Mouse (Mus musculus) MEL (cell line): Measurements from ENCODE around the gene Mfap2. TPM values are rescaled to one million over a fixed set of nuclear protein-coding genes. Genes with fewer than 3 reads are reported as not detected.

Source experiments
- DNase-seq: peaks from one replicate; pipeline ENCODE4 v3.0.0; 2011; ENCODE audit warnings: low read depth, low spot score
- H3K27ac ChIP-seq: 2 replicates; pipeline ENCODE4 v1.5.1; 2012; ENCODE audit warnings: low read depth, mild to moderate bottlenecking, control low read depth, low read length, moderate library complexity; ENCODE audit not compliant: control insufficient read depth
- H3K27me3 ChIP-seq, 2 experiments: fragments of 150-350 bp in 1 of 2; sonication (generic) in 1 of 2; 2 replicates each; pipeline ENCODE4 v1.6.1; 2012; ENCODE audit warnings: low read length in 2 of 2, mild to moderate bottlenecking in 2 of 2, improper control_type of control experiment in 1 of 2, moderate library complexity in 1 of 2; ENCODE audit not compliant: insufficient read depth in 2 of 2, control insufficient read depth in 1 of 2
- H3K36me3 ChIP-seq, 2 experiments: 2 replicates each; pipeline ENCODE4 v1.6.1; 2012 to 2014; ENCODE audit warnings: low read length in 2 of 2, improper control_type of control experiment in 1 of 2, inconsistent platforms in 1 of 2, mild to moderate bottlenecking in 1 of 2; ENCODE audit not compliant: insufficient read depth in 2 of 2, control insufficient read depth in 1 of 2
- H3K4me1 ChIP-seq, 2 experiments: fragments of 150-350 bp in 1 of 2; sonication (generic) in 1 of 2; 2 replicates each; pipeline ENCODE4 v1.6.1; 2012; ENCODE audit warnings: low read length in 2 of 2, improper control_type of control experiment in 1 of 2, mild to moderate bottlenecking in 1 of 2; ENCODE audit not compliant: insufficient read depth in 2 of 2, control insufficient read depth in 1 of 2
- H3K4me3 ChIP-seq, 2 experiments: fragments of 150-350 bp in 1 of 2; sonication (generic) in 1 of 2; 2 replicates each; pipeline ENCODE4 v1.5.1; 2012; ENCODE audit warnings: low read depth in 2 of 2, low read length in 2 of 2, mild to moderate bottlenecking in 2 of 2, moderate library complexity in 2 of 2, control low read depth in 1 of 2, improper control_type of control experiment in 1 of 2; ENCODE audit not compliant: control insufficient read depth in 1 of 2, insufficient read depth in 1 of 2
- H3K79me2 ChIP-seq: 2 replicates; pipeline ENCODE4 v1.6.1; 2012; ENCODE audit warnings: mild to moderate bottlenecking, low read length, moderate library complexity; ENCODE audit not compliant: control insufficient read depth, poor library complexity, insufficient read depth
- H3K9ac ChIP-seq: 2 replicates; pipeline ENCODE4 v1.6.1; 2012; ENCODE audit warnings: low read depth, mild to moderate bottlenecking, control low read depth, low read length, moderate library complexity; ENCODE audit not compliant: control insufficient read depth, poor library complexity, severe bottlenecking
- H3K9me3 ChIP-seq: fragments of 150-350 bp; sonication (generic); replicated peaks from 2 replicates; pipeline ENCODE4 v1.6.1; 2012; ENCODE audit warnings: mild to moderate bottlenecking, low read length, improper control_type of control experiment, moderate library complexity; ENCODE audit not compliant: insufficient read depth
- BHLHE40 ChIP-seq: IDR thresholded peaks from 2 replicates; pipeline ENCODE4 v1.6.1; 2012; ENCODE audit warnings: low read depth, mild to moderate bottlenecking, inconsistent platforms, low read length, improper control_type of control experiment, borderline replicate concordance
- CHD2 ChIP-seq: IDR thresholded peaks from 2 replicates; pipeline ENCODE4 v1.6.1; 2011; ENCODE audit warnings: low read length, improper control_type of control experiment
- CTCF ChIP-seq, 3 experiments: IDR thresholded peaks in 2 of 3; conservative IDR thresholded peaks in 1 of 3; 2 replicates each; pipeline ENCODE4 v1.5.1; 2011 to 2012; ENCODE audit warnings: low read length in 3 of 3, low read depth in 2 of 3, mild to moderate bottlenecking in 2 of 3, improper control_type of control experiment in 1 of 3, inconsistent platforms in 1 of 3, mixed read lengths in 1 of 3, moderate library complexity in 1 of 3; ENCODE audit not compliant: control insufficient read depth in 1 of 3, insufficient read depth in 1 of 3, poor library complexity in 1 of 3, severe bottlenecking in 1 of 3
- ELF1 ChIP-seq: IDR thresholded peaks from 2 replicates; pipeline ENCODE4 v1.6.1; 2014; ENCODE audit warnings: low read depth, mild to moderate bottlenecking, inconsistent platforms, low read length, improper control_type of control experiment, moderate library complexity
- ETS1 ChIP-seq: IDR thresholded peaks from 2 replicates; pipeline ENCODE4 v1.6.1; 2012; ENCODE audit warnings: low read depth, mild to moderate bottlenecking, inconsistent platforms, low read length, improper control_type of control experiment, moderate library complexity
- GABPA ChIP-seq: IDR thresholded peaks from 2 replicates; pipeline ENCODE4 v1.6.1; 2012; ENCODE audit warnings: low read depth, mild to moderate bottlenecking, inconsistent platforms, low read length, improper control_type of control experiment, moderate library complexity
- GATA1 ChIP-seq: IDR thresholded peaks from 2 replicates; pipeline ENCODE4 v1.6.1; 2011; ENCODE audit warnings: low read depth, low read length, improper control_type of control experiment
- JUND ChIP-seq: IDR thresholded peaks from 2 replicates; pipeline ENCODE4 v1.6.1; 2011; ENCODE audit warnings: low read depth, mild to moderate bottlenecking, improper control_type of control experiment, low read length
- MAX ChIP-seq: IDR thresholded peaks from 2 replicates; pipeline ENCODE4 v1.6.1; 2011; ENCODE audit warnings: low read length, improper control_type of control experiment
- MAZ ChIP-seq: IDR thresholded peaks from 2 replicates; pipeline ENCODE4 v1.6.1; 2012; ENCODE audit warnings: low read depth, mild to moderate bottlenecking, inconsistent platforms, low read length, improper control_type of control experiment
- MYB ChIP-seq: IDR thresholded peaks from 2 replicates; pipeline ENCODE4 v1.6.1; 2011; ENCODE audit warnings: mild to moderate bottlenecking, low read depth, low read length, improper control_type of control experiment
- NELFE ChIP-seq: IDR thresholded peaks from 2 replicates; pipeline ENCODE4 v1.6.1; 2011; ENCODE audit warnings: low read depth, low read length, improper control_type of control experiment
- NRF1 ChIP-seq: IDR thresholded peaks from 2 replicates; pipeline ENCODE4 v1.6.1; 2014; ENCODE audit warnings: low read depth, mild to moderate bottlenecking, inconsistent platforms, low read length, improper control_type of control experiment, moderate library complexity; ENCODE audit not compliant: poor library complexity, insufficient read depth, severe bottlenecking
- POLR2A ChIP-seq, 2 experiments: IDR thresholded peaks; 2 replicates each; pipeline ENCODE4 v1.6.1; 2011 to 2012; ENCODE audit warnings: low read length in 2 of 2, mild to moderate bottlenecking in 2 of 2, control low read depth in 1 of 2, improper control_type of control experiment in 1 of 2, low read depth in 1 of 2, moderate library complexity in 1 of 2; ENCODE audit not compliant: control insufficient read depth in 1 of 2, insufficient read depth in 1 of 2, poor library complexity in 1 of 2
- POLR2AphosphoS2 ChIP-seq: IDR thresholded peaks from 2 replicates; pipeline ENCODE4 v1.6.1; 2011; ENCODE audit warnings: low read length, improper control_type of control experiment
- POLR2AphosphoS5 ChIP-seq: IDR thresholded peaks from 2 replicates; pipeline ENCODE4 v1.6.1; 2012; ENCODE audit warnings: low read depth, borderline replicate concordance, mild to moderate bottlenecking, inconsistent platforms, low read length, moderate library complexity, mixed read lengths
- RAD21 ChIP-seq: IDR thresholded peaks from 2 replicates; pipeline ENCODE4 v1.6.1; 2011; ENCODE audit warnings: mild to moderate bottlenecking, low read depth, low read length, improper control_type of control experiment
- RCOR1 ChIP-seq: IDR thresholded peaks from 2 replicates; pipeline ENCODE4 v1.6.1; 2012; ENCODE audit warnings: low read depth, mild to moderate bottlenecking, inconsistent platforms, low read length, improper control_type of control experiment
- SIN3A ChIP-seq: IDR thresholded peaks from 2 replicates; pipeline ENCODE4 v1.6.1; 2012; ENCODE audit warnings: low read length, improper control_type of control experiment, inconsistent platforms
- SMC3 ChIP-seq: IDR thresholded peaks from 2 replicates; pipeline ENCODE4 v1.6.1; 2011; ENCODE audit warnings: low read depth, low read length, improper control_type of control experiment
- TAL1 ChIP-seq: IDR thresholded peaks from 2 replicates; pipeline ENCODE4 v1.6.1; 2012; ENCODE audit warnings: mild to moderate bottlenecking, inconsistent platforms, low read length, moderate library complexity, mixed read lengths
- TBP ChIP-seq: IDR thresholded peaks from 2 replicates; pipeline ENCODE4 v1.8.0; 2011; ENCODE audit warnings: low read depth, low read length, improper control_type of control experiment
- UBTF ChIP-seq: IDR thresholded peaks from 2 replicates; pipeline ENCODE4 v1.6.1; 2012; ENCODE audit warnings: low read depth, mild to moderate bottlenecking, inconsistent platforms, low read length, improper control_type of control experiment, moderate library complexity, borderline replicate concordance; ENCODE audit not compliant: insufficient read depth
- USF2 ChIP-seq, 2 experiments: IDR thresholded peaks; 2 replicates each; pipeline ENCODE4 v1.6.1; 2011 to 2012; ENCODE audit warnings: improper control_type of control experiment in 2 of 2, low read length in 2 of 2, borderline replicate concordance in 1 of 2, inconsistent platforms in 1 of 2, low read depth in 1 of 2, mild to moderate bottlenecking in 1 of 2; ENCODE audit not compliant: insufficient read depth in 1 of 2
- ZNF384 ChIP-seq: IDR thresholded peaks from 2 replicates; pipeline ENCODE4 v1.6.1; 2012; ENCODE audit warnings: low read depth, mild to moderate bottlenecking, inconsistent platforms, low read length, improper control_type of control experiment
- polyA plus RNA-seq, 2 experiments: library from polyadenylated mRNA; stranded (reverse) in 1 of 2; unstranded in 1 of 2; fragments of >175 nt in 1 of 2; fragments of >200 nt in 1 of 2; gene quantifications; 2 replicates each; pipeline versions ENCODE4 v1.2.1 to v1.2.4; 2012; ENCODE audit warnings: low replicate concordance in 2 of 2, low read depth in 1 of 2; ENCODE audit not compliant: insufficient read length in 2 of 2, insufficient read depth in 1 of 2, missing spikeins in 1 of 2
- total RNA-seq: library from RNA; depleted of rRNA; stranded (reverse); fragments of 300-350 nt; gene quantifications from 2 replicates; pipeline ENCODE4 v1.2.3, GENCODE M21; 2012

Mfap2 gene
- total and polyA plus RNA-seq, 3 experiments: not detected

DNA sequence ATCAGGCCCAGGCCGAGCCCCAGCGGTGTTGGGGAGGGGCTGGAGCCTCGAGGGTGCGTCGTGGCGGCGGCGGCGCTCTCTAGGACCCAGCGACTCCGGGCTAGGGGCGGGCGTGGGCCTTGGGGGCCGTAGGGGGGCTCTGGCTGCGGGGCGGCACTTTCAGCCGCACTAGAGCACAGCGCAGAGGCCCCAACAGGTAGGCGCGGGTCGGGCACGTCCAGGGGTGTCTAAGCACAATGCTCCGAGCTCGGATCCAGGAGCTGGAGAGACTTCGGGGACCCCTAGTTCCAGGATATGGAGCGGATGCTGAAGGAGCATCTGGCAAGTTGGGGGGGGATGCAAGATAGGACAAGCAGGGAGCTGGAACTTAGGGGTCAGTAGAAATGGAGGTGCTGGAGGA is 308 bp downstream of the Mfap2 start:
- no peaks in the 10 kb centered on the region for H3K36me3 ChIP-seq
- no peak for TF ChIP-seq BHLHE40
- TF ChIP-seq CHD2: no peak
- TF ChIP-seq MAZ: no peak
- no peak for TF ChIP-seq POLR2AphosphoS5
- no peak for TF ChIP-seq ELF1
- no peak for TF ChIP-seq CTCF (IDR thresholded peaks at IDR 0.05 in 2 of 3, conservative IDR thresholded peaks at IDR 0.05 in 1 of 3; ENCODE audit: control insufficient read depth in 1 of 3, insufficient read depth in 1 of 3, low read depth in 2 of 3, low read length in 3 of 3, poor library complexity in 1 of 3, severe bottlenecking in 1 of 3)
- TF ChIP-seq GABPA: no peak
- TF ChIP-seq MAX: no peak
- no peak for TF ChIP-seq RAD21
- TF ChIP-seq POLR2A (IDR thresholded peaks at IDR 0.05; ENCODE audit: control insufficient read depth in 1 of 2, insufficient read depth in 1 of 2, low read depth in 1 of 2, low read length in 2 of 2, poor library complexity in 1 of 2): no peak
- TF ChIP-seq UBTF: no peak
- TF ChIP-seq ETS1: no peak
- TF ChIP-seq GATA1: no peak
- no peak for TF ChIP-seq MYB
- TF ChIP-seq RCOR1: no peak
- TF ChIP-seq, all 39 proteins: peak for 0
- Histone ChIP-seq H3K4me3 (no peak overlapping the region), H3K9ac (no peak overlapping the region), H3K4me1 (peaks cover 0 to 8% of the 10 kb centered on the region in 2 experiments; a peak in 1 of 4 replicates), H3K9me3 (no peaks in the 10 kb centered on the region), H3K27me3 (no peaks in the 10 kb centered on the region), H3K79me2 (no peaks in the 10 kb centered on the region), H3K27ac (no peak overlapping the region)
- DNase-seq: no peak

DNA sequence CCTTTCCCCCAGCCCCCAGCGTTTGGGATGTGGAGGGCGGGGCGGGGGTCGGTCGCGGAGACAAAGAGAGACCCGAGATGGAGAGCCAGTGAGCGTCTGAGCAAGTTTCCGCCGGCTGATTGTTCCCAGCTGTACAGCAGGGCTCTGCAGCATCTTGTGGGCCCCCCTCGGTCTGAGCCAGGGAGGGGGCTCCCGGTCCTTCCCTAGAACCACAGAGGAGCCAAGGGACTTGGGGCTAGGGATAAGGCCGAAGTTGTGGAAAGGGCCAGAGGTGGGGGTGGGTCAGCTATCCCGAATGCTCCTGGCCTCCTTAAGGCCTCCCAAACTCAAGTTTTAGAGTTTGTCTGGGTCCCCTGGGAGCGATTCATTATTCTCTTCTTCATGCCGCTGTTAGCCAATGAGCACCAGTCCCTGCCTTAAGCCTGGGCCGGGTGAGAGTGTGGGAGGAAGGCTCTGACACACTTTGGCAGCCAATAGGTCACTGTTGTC is 767 bp downstream of the Mfap2 start:
- H3K36me3 ChIP-seq: no peaks in the 10 kb centered on the region
- no peaks in the 10 kb centered on the region for H3K9me3 ChIP-seq
- H3K9ac ChIP-seq: no peak overlapping the region
- H3K27ac ChIP-seq: no peak overlapping the region
- peaks cover 0 to 8% of the 10 kb centered on the region in 2 experiments; a peak in 1 of 4 replicates for H3K4me1 ChIP-seq
- no peak overlapping the region for H3K4me3 ChIP-seq
- no peak for DNase-seq
- no peaks in the 10 kb centered on the region for H3K79me2 ChIP-seq
- no peaks in the 10 kb centered on the region for H3K27me3 ChIP-seq
- TF ChIP-seq POLR2AphosphoS2 (no peak), TBP (no peak), SIN3A (no peak), CTCF (IDR thresholded peaks at IDR 0.05 in 2 of 3, conservative IDR thresholded peaks at IDR 0.05 in 1 of 3; ENCODE audit: control insufficient read depth in 1 of 3, insufficient read depth in 1 of 3, low read depth in 2 of 3, low read length in 3 of 3, poor library complexity in 1 of 3, severe bottlenecking in 1 of 3) (no peak), MAZ (no peak), NRF1 (no peak), POLR2AphosphoS5 (no peak), NELFE (no peak), JUND (no peak), ZNF384 (no peak), CHD2 (no peak), USF2 (IDR thresholded peaks at IDR 0.05; ENCODE audit: borderline replicate concordance in 1 of 2, insufficient read depth in 1 of 2, low read depth in 1 of 2, low read length in 2 of 2) (no peak), TAL1 (no peak), ETS1 (no peak), SMC3 (no peak)
